Mouse (Mus musculus): ENCODE results near the gene Cryz.

GRCm38 (mm10) chr3:154597561-154597960 is 1.1 kb downstream of the Cryz start:
- no peak for TF ChIP-seq POLR2A (IDR thresholded peaks at IDR 0.05; ENCODE audit: low read depth, low read length)
- TF ChIP-seq CTCF (IDR thresholded peaks at IDR 0.05; ENCODE audit: extremely low read depth, insufficient read length, insufficient replicate concordance, low read depth, low read length) = no peak

Data from small intestine, adult 2 months (tissue).